Mouse (Mus musculus): ENCODE measurements around the gene Trp53rkb.

- no peak for TF ChIP-seq POLR2A (IDR thresholded peaks at IDR 0.05; ENCODE audit: borderline replicate concordance, low read depth, low read length)
- TF ChIP-seq CTCF (IDR thresholded peaks at IDR 0.05; ENCODE audit: low read depth, low read length), result no peak
Observed at GRCm38 (mm10) chr2:166841813-166842212, 49.5 kb downstream of the Trp53rkb start.
